Mouse (Mus musculus) cerebellum, adult (tissue): ENCODE results near the gene H3f3a.
A peak's percentile ranks its signal among the peaks of the same experiment; 100 is the strongest.
"Not testable (repeated sequence)": the region's sequence is repeated elsewhere in the genome, so short reads cannot be mapped to it uniquely, and the experiment has no call there.

ENCODE experiments used
- ATAC-seq: cut with Nextera tagmentation; 2 replicates; pipeline ENCODE4 v1.9.2; 2017; ENCODE audit warnings: mild to moderate bottlenecking, moderate library complexity, mixed read lengths; ENCODE audit not compliant: insufficient number of reproducible peaks, low FRiP score, low TSS enrichment

The H3f3a gene

DNA sequence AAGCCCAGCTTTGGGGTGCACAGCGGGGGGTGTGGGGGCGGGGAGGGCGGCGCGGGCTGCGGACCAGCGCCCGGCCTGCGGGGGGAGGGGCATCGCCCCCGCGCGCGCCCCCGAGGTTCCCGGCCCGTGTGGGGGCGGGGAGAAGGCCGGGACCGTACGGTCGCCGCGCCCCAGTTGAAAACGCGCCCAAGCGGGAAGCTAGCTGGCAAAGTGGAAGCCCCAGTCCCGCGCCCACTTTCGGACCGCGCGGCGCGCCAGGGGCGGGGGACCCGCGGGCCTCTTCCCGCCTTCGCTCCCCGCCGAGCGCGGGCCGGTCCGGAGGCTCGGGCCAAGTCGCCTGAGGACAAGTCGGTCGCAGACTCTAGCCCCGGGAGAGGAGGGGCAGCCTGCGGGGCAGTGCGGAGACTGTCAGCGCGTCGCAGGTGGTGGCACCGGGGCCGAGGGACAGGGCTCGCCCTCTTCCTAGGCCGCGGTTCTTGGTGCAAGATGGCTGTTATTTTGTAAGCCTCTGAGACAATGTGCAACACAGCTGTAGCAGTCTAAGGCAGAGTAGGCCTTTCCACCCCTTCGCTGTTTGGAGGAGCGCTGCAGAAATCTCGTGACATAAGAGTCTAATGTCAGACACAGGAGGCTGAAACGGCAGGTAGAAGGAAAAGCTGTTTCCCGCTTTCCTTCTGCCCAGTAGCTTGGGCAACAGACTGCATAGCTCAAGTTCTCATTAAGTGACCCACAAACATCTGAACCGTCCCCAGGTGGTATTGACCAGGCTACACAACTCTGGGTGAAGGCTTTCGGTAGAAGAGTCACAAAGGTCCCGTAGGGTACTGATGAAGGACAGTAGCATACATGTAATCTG is at the start of gene H3f3a:
Gene H3f3a, minus strand, starts transcription at position 59 of the 856 bp plus-strand sequence.
- ATAC-seq = peak; percentile 64

DNA sequence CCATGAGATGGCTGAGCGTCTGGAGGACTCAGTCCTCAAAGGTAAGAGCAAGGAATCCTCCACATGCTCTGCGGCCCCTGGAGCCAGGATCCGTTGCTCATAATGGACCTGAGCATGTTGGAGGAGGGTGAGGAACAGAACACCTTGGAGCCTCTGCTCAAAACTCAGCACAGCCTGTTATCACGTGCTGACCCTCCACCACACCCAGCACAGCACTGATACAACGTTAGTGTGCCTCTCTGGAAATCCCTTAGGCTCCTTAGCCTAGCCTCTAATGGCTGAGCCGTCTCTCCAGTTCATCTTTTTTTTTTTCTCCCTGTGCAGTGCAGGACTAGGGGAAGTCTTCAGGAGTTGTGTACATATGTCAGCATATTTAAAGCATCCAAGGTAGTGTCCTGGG is 46.3 kb upstream of the H3f3a start:
- no peak for ATAC-seq

DNA sequence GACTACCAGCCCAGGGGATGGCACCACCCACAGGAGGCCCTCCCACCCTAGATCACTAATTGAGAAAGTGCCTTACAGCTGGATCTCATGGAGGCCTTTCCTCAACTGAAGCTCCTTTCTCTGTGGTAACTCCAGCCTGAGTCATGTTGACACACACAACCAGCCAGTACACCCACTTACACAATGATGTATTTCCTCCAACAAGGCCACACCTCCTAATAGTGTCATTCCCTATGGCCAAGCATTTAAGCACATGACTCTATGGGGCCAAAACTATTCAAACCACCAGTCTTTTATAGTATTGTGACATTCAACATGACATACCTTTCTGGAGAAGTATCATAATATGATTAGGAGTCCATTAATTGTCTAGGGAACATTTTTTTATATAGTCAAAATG is 45.0 kb upstream of the H3f3a start:
- ATAC-seq = no peak

DNA sequence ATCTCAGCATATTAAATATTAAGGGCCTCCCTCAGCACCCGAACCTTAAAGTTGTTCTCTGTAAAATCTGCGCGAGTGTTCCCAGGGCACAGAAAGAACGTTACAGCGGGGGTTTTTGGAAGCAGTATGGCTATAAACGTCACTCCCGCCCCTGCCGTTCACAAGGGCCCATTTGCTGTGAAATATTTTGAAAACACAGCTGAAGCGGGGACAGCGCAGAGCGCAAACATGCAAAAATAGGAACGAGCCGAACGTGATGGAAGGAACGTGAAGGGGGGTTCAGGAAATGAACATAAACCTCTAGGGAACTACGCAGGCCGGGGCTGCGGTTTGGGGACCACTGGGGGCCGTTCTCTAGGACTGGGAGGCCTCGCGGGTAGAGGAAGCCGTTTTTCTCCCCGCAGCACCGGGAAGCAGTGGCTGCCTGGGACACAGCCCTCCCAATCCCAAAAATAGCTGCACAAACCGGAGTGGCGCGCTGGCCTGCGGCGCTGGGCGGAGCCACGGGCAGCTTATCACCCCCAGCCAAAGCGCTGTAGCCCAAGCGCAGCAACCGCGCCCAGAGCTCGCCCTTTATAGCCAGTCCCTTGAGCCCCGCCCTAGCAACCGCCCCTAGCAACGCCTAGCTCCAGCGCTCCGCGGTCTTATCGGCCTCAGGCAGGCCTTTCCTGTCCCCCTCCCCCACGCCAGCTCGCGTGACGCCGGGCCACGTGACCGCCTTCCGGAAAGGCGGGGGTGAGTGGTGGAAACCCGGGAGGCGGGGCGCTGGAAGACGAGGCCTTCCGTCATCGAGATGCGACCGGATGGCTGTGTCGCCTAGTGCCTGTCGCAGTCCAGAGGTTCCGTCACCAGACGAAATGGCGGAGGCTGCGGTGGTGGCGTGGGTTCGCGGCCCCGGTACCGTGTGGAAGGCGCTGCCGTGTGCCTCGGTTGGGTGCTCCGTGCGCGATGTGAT is 36.9 kb upstream of the H3f3a start, which contains the start of gene Sde2:
Gene Sde2, plus strand, starts transcription at position 812 of the 955 bp plus-strand sequence.
- ATAC-seq = peak; percentile 95

DNA sequence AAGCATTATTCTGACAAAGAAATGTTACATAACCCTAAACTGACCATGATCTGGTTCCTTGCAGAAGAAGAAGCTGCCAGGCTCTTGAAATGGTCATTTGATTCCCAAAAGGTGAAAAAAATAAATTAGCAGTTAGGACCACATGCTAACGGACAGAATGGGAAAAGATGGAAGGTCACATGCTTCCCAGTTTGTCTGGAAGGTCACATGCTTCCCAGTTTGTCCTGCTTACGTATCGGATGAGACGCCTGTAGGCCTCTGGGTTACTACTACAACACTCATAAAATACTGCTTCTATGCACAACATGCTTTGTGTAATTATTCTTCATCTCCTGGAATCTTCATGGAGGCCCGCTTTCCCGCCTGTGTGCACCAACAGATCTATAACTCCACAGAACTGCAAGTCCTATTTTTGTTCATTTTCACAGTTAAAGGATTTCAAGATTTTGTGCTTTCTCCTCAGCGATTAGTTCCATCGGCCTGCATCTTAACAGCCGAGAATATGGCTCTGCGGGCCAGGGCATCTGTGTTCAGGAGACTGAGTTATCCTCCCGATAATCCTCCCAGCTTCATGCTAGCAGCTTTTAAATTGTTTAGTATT is 36.1 kb upstream of the H3f3a start:
- no peak for ATAC-seq

DNA sequence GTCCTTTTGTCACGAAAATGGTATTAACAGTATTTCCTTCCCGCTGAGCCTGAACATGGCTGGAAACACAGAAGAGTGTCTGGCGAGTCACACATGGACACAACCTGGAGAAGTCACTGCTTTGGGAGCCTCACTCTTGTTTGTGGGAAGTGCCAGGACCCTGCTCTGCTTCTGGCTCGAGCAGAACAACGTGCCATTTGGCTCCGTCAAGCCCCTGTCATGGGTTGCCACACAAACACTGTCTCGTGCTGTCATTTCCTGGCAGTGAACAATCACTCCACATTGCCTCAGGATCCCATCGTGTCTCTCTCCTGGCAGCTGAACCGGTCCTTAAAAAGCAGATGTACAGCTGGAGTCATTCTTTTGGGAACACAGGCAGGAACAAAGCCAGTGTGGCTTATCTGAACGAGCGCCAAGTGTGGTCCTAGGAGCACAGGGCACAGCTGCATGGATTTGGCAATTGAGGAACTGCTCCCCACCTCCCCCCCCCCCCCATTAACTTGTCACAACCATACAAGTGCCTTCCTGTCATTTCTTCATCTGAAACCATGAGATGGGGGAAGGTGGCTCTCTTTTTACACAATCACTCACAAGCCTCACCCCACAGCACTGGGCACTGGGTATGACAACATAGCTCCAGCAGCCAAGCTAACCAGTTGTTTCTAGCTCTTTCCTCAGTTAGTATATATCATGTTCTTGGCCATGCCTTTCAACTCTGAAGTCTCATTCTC is 34.9 kb upstream of the H3f3a start:
- ATAC-seq = no peak

DNA sequence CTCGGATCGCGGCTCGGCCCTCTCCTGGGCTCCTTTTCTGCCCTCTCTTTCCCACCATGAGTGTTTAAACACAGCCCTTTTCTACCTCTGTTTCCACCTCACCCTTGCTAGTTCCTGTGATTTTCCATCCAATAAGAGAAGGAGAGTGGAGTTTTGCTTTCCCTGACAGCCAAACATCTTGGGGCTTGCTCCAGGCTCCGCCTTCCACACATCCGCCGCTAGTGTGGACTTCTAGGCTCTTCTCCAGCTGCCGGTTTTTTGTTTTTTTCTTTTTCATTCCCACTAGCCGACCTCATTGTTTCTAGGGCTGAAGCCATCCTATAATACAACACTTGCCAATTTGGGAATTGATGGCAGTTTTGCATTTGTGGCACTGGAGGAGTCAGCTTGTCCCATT is 34.4 kb upstream of the H3f3a start:
- ATAC-seq = peak; percentile 33

DNA sequence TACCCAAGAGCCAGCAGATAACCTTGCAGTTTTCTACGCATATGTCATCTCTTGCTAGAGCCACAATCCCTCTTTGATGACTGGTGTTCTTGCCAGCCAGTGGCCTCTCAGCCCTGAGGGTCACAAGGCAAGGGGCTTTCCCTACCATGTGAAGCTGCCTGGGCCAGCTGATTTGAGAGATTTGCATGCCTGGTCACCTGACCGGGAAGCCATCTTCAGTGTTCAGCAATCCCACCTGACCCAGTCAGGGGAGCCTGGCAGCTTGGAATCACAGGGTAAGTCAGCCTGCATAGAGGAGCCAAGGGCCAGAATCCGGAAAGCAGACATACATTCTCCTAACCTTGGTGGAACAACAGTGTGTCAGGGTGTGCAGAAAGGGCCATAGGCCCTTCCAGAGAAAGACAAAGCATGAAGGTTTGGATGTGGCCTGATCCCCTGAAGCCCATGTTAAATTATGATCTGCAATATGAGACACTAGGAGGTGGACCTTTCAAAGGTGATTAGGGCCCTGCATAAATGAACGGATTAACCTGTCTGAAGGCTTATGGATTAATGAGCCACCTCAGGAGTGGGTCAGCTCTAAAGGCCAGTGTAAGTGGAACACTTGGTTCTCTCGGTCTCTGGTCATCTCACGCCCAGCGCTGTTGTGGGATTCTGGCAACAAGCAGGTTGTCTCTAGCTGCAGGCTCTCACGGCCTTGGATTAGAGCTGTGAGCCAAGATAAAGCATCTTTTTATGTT is 28.0 kb upstream of the H3f3a start:
- ATAC-seq = no peak

DNA sequence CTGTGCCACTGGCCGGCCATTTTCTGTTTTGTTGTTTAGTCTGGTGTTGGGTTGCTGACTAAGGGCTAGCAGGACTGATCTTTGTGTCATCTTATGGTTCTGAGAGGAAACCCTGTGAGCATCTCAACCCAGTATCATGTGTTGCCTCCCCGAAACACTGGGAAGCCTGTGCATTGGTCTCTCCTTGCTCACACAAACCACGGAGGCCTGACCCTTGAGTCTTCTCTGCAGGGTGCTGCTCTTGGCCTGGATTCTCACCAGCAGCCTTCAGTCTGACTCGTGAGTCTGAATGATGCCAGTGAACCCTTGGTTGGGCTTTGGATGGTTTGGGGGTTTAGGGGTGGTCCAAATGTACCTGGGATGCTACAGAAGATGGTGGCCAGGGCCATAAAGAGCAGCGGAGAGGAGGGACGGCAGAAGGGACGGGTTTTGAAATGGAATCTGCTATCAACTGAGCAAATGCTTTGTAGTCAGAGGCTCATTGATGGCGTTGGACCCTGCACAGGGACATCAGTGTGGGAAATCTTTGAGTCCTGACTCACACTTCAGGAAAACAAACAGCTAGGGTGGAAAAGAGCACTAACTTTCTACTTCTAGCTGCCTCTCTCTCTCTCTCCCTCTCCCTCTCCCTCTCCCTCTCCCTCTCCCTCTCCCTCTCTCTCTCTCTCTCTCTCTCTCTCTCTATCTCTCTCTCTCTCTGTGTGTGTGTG is 25.6 kb upstream of the H3f3a start:
- ATAC-seq = no peak

DNA sequence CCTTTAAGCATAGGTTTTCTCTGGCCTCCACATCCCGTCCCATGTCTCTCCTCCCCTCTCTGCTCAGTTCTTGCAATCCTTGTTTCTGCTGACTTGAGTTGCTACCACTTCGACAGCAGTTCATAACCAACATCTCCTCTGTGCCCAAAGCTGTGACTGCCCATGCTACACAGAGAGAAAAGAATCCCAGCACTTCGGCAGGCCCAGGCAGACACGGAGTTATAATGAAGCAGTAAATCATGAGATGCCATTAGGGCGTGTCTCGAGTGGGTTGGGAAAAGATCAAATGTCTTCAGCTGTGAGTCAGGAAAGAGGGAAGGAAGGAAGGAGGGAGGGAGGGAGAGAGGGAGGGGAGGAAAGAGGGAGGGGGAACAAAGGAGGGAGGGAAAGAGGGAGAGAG is 24.3 kb upstream of the H3f3a start:
- ATAC-seq = no peak

DNA sequence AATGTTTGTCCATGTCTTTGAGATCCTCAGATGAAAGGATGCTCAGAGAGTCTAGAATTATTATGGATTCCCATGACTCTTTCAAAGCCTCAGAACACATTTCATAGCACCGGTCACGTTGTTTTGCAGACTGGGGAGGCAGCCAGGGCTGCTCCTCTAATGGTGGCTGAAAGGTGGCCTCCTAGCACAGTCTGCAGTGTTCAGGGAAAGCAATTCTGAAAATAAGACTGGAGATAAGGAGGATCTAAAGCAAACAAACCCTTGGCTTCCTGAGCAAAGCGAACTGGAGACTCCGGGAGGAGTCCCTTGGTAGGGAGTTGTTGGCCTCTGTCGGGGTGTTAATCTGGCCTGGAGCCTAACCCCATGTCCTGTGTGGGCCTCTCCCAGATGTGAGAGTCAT is 23.4 kb upstream of the H3f3a start:
- no peak for ATAC-seq

DNA sequence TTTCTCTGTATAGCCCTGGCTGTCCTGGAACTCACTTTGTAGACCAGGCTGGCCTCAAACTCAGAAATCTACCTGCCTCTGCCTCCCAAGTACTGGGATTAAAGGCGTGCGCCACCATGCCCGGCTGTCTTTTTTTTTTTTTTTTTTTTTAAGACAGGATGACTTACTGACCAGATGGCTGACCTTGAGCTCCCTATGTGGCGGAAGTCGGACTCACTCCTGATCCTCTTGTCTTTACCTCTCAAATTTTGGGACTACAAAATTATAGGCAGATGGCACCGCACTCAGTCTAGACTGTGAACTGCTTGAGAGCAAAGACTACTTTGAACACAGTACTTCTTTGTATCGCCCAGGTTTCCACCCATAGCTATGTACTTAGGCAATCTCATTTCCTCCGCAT is 22.7 kb upstream of the H3f3a start:
- ATAC-seq = not testable (repeated sequence)

DNA sequence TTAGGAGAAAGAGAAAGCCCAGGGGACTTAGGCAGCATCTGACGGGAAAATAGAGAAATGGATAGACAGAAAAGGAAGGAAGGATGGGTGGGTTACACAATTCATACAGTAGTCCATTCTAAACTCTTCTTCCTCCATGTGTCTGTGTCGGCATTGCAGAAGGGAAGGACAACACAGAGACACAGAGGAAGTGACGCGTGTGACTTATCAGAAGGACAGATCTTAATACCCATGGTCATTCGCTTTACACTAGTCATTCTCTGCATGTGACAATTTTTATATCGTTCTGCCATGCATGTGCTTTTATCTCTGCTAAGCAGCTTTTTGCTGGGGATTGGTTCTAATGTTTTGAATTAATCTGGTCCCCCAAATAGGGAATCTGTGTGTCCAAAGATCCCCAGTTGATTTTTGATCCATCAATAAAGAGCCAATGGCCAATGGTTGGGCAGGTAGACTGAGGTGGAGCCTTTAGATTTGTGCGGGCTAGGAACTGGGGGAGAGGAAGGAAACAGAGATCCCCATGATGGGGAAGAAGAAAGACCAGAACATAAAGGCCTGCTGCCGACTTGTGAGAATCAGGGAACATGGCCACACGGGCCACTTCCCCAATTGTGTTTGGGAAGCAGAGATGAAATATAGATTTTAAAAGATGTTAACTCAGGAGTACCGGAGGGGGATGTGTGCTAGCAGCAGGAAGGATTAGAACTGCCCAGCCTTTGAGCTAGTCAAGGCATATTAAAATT is 21.7 kb upstream of the H3f3a start:
- no peak for ATAC-seq

DNA sequence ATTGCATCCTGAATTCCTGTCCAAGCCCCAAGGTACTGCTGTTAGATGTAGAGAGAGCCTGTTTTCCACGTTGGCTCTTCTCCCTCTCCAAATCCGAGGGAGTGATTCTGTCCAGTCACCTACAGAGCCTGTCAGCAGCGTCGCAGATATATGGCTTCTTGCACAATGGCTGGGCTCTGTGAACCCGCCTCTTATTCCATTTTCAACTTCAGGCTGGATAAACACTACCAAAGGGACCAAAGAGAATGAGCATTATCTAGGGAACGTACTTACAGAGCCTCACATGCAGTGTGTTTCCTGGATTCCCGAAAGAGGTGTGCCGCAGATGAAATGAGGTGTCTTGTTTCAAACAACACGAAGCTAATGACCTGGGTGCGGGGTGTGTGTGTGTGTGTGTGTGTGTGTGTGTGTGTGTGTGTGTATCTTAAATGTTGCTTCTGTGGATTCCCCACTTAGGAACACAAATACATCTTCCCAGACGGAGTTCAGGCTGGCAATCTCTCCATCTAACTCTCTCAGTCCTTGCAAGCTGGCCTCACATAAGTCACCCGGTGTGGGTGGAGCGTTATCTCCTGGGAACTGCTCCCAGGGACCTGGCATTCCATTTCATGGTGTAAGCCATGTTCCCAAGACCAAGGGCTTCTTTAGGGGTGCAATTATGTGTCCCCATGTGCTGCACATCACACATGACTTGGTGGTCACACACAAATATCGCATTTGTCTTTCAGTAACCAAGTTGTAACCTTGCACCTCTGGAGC is 17.0 kb upstream of the H3f3a start:
- ATAC-seq = no peak

DNA sequence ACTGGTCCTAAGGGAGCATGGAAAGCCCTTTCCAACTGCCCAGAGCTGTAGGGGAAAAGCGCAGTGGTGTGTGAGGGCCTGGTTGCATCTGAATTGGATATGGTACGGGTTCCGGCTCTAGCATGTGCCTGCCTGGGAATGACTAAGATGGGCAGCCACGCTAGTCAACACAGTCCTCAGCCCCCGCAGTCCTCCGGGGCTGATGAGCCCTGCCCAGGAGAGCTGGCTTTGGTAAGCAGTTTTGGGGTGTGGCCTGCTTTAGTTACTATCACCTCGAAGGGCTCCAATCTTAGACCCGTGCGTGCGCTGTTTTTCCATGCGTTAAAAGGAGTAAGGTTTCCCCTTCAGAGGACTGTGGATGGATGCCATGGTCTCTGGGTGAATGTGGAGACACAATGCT is 16.4 kb upstream of the H3f3a start:
- no peak for ATAC-seq

DNA sequence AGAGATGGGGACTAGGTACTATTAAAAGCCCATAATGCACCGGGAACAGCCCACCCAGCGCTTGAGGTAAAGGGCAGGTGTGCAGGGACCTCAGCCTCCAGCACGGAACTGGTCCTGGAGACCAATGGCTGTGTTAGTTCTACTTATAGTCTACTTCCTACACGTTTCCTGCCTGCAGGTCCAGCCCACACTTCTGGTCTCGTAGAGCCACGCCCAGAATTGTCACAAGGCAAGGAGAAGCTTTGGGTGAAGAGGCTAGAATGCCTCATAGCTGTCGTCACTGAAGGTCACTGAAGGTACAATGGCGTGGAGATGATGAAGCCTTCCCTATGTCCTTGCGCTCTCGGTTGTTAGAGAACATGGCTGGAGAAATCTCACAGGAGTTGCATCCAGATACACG is 16.0 kb upstream of the H3f3a start:
- no peak for ATAC-seq

DNA sequence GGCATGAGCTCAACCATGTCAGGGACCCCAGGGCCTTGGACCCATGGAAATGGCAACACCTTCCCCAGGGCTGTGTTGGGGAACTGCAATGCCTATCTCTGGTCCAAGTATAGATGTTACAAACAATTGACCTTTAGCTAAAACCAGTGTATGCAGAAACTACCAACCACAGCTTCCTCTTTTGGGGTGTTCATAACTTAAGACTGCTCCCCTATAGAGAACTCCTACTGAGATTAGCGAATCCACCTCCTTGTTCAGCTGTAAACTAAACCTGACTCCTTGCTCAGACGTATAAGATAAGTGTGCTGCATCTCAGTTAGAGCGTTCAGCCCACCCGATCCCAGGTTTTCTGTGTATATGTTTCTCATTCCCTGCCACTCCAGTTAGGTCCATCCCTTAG is 12.9 kb upstream of the H3f3a start:
- no peak for ATAC-seq

DNA sequence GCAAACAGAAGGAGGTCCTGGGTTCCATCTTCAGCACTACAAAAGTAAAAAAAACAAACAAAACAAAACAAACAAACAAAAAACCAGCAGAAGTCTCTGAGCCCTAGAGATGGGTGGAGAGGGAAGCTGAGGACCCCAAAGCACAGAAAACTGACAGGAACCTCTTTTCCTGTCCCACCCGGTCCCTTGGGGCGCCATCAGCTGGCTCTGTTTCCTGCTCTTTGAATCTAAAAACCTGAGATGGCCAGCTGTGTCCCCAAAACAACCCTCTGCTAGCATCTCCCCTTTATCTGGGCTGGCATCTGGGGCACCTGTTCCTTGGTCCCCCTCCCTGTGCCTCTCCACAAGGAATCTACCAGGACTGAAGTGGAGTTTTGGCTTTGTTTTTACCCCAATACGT is 11.0 kb upstream of the H3f3a start:
- no peak for ATAC-seq
